Mouse (Mus musculus): ENCODE results near the gene Olfr497.

- TF ChIP-seq CTCF (IDR thresholded peaks at IDR 0.05) (no peak), EP300 (IDR thresholded peaks at IDR 0.05) (no peak)
Measured at GRCm38 (mm10) chr7:108420121-108420520, at the start of gene Olfr497.

All from lung, postnatal 0 days (tissue).